Mouse (Mus musculus) kidney, postnatal 10 days (tissue): ENCODE results near the gene Sox6.
"Not testable (repeated sequence)": the region's sequence is repeated elsewhere in the genome, so short reads cannot be mapped to it uniquely, and the experiment has no call there.

Experiments
- DNase-seq: peaks from one replicate; pipeline ENCODE4 v3.0.0; 2021; ENCODE audit warnings: mixed read lengths

Sox6 gene

GRCm38 (mm10) chr7:116038511-116038910 lies at the start of gene Sox6:
TSS of gene Sox6 (minus strand) at chr7:116038796.
- peak; percentile 23 for DNase-seq

GRCm38 (mm10) chr7:116084366-116084765 lies 45.8 kb upstream of the Sox6 start, which contains the start of gene Gm4353:
TSS of gene Gm4353 (minus strand) at chr7:116084635.
- DNase-seq = not testable (repeated sequence)

GRCm38 (mm10) chr7:116060739-116061138 lies 22.1 kb upstream of the Sox6 start:
- no peak for DNase-seq

GRCm38 (mm10) chr7:116040470-116041019 lies 1.9 kb upstream of the Sox6 start:
- DNase-seq = no peak

- DNase-seq = peak; percentile 89
Observed at GRCm38 (mm10) chr7:116039538-116040466, 1.2 kb upstream of the Sox6 start.

GRCm38 (mm10) chr7:116039196-116039537 lies 571 bp upstream of the Sox6 start, which contains the start of gene 1110004F10Rik:
TSS of gene 1110004F10Rik (plus strand) at chr7:116039397.
- peak; percentile 5 for DNase-seq

- no peak for DNase-seq
Observed at GRCm38 (mm10) chr7:116038024-116038423, 572 bp downstream of the Sox6 start.

- peak; percentile 11 for DNase-seq
Observed at GRCm38 (mm10) chr7:116036591-116037555, 1.7 kb downstream of the Sox6 start.

- DNase-seq = no peak
Observed at GRCm38 (mm10) chr7:116035504-116035903, 3.1 kb downstream of the Sox6 start.

- DNase-seq = peak; percentile 61
Observed at GRCm38 (mm10) chr7:116034282-116034758, 4.3 kb downstream of the Sox6 start.

GRCm38 (mm10) chr7:116033371-116034241 lies 5.0 kb downstream of the Sox6 start:
- DNase-seq = peak; percentile 76

- peak; percentile 87 for DNase-seq
Observed at GRCm38 (mm10) chr7:116032596-116033307, 5.8 kb downstream of the Sox6 start.

- DNase-seq = peak; percentile 76
Observed at GRCm38 (mm10) chr7:116031718-116032595, 6.6 kb downstream of the Sox6 start.

GRCm38 (mm10) chr7:116031388-116031717 lies 7.2 kb downstream of the Sox6 start:
- peak; percentile 28 for DNase-seq

- peak; percentile 24 for DNase-seq
Observed at GRCm38 (mm10) chr7:116030597-116031387, 7.8 kb downstream of the Sox6 start.

GRCm38 (mm10) chr7:116029991-116030390 lies 8.6 kb downstream of the Sox6 start:
- DNase-seq = no peak

- DNase-seq = no peak
Observed at GRCm38 (mm10) chr7:116002726-116003125, 35.9 kb downstream of the Sox6 start.

GRCm38 (mm10) chr7:115988109-115988779 lies 50.4 kb downstream of the Sox6 start:
- no peak for DNase-seq

- DNase-seq = no peak
Observed at GRCm38 (mm10) chr7:115985716-115986115, 52.9 kb downstream of the Sox6 start.
